Mouse (Mus musculus) adrenal gland, adult 18-20 months (tissue): ENCODE measurements at regions not wholly inside any gene's neighbourhood (a gene's known extent, or its start where the extent isn't known, plus 50 kb on each side); places are given as distances from the start of the nearest gene placed in this dataset.
"Not testable (repeated sequence)": the region's sequence is repeated elsewhere in the genome, so short reads cannot be mapped to it uniquely, and the experiment has no call there.

Experiments
- DNase-seq, 2 experiments: peaks; one replicate each; pipeline ENCODE4 v3.0.0; 2021 to 2022; ENCODE audit warnings: low spot score in 2 of 2

DNA sequence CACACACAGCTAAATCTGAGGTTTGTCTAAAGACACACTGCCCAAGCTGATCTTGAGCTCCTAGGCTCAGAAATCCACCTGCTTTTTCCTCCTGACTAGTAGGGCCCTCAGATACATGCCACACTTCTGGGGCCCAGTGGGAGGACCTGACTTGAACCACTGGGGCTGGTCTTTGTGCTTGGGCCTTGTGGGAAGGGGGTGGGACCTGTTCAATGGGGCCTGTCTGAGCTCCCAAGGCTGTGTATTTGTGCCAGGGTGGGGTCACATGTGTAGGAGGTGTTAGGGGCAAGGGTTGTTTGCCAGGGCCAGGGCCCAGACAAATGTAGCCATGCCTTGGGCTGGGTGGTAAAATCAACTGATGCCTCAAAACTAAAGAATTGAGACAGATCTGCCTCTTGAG is 56.8 kb downstream of the Gm8765 start:
- not testable (repeated sequence) for DNase-seq

DNA sequence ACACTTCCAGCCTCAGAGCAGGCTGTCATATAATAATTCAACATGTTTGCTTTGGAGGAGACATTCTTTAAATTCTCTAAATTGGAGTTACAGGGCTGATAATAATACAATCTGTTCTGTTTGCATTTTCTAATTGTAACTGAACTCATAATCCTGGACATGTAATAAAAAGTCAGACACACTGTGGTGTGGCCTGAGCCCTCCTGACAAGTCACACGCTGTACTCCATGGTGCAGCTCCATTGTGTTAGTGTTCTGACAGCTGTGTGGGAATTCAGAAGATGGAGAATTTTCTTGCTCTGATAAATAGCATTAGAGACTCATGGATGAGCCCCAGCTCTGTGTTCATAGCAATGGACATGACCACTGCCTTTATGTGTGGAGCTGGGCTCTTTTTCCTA is 58.2 kb downstream of the Gm8765 start:
- DNase-seq, result not testable (repeated sequence)

DNA sequence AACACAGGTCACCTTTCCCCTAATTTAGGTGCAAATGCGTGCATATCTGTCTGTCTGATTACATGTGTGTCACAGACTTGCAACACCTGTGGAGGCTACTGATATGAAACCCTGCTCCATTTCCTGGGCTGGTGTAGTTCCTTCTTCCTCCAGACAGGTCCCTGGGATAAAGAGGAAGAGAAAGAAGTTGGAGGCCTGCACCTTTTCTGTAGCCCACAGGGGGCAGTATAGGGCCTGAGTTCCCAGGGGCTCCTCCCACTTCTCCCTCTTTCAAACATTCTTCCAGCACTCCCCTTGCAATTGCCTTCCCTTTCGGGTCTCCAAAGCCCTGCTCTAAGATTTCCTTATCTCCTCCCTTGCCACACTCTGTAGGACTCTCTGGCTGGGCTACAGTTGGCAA is 66.5 kb downstream of the Gm8765 start:
- DNase-seq, result no peak

DNA sequence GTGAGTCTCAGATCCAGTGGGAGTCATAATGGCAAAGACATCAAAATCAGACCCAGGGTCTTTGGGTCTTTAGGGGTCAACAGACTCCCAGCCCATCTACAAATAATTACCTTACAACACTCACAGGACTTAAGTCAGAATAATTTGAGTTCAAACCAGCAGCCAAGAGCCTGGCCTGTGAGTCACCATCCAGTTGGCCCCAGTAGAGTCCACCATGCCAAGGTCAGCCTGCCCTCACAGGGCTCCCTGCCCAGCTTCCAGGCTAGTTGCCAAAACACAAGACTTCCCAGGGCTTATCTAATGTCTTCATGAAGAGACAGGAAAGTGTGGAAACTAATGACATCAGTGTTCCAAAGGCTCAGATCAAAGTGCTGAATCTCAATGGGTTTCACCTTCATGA is 81.9 kb downstream of the Gm8765 start:
- DNase-seq, result not testable (repeated sequence)

DNA sequence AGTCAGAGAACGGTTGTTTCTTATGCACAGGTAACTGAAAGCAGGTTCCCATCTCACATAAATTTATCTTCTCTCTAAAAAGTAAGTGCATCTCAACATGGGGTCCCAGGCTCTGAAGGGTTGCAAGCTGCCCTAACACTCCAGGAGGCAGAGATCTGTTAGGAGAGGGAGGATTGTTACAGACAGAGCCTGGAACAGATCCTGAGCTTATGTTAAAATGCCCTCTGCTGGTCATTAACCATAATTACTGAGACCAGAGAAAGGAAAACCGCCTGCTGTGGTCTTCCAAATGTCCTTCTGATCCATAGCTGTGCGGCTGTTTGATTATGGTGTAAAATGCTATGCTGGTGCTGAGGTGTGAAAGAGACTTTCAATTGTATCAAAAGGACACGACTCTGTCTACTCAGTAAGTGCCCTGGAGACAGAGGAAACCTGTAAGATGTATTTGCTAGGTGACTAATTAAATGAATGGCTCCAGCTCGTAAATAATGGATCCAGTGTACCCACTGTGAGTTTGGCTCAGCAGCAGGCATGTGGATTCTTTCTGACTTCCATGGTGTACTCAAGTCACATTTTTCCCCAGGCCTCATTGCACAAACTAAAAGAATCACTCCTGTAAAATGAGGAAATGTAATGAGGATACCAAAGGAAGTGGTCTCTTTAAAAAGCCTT is 131.9 kb downstream of the Gm8765 start:
- DNase-seq, result peak in 1 of 2 experiments; percentile 6
